Mouse (Mus musculus): ENCODE results near the gene Tmem82.

DNA sequence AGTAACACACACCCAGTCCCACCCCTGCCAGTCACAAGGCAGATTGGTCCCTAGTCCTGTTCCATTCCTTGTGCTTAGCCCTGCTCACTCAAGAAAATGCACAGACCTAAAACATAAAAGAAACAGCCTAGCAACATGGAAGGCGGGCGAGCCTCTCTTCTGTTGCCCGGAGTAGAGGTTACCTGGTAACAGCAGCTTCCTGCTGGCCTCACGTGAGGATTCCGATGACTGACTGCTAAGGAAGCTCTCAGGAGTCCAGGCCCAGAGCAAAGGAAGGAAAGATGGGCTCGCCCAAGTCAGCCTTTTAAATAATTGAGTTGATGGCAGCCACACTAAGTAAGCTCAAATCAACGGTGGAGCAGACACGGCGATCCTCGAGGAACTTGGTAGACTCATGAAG lies 33.5 kb upstream of the Tmem82 start:
- TF ChIP-seq GATA1 (IDR thresholded peaks at IDR 0.05; ENCODE audit: borderline replicate concordance, low read length) = no peak
- no peak for TF ChIP-seq FLI1 (IDR thresholded peaks at IDR 0.05; ENCODE audit: low read length)
